Mouse (Mus musculus) liver, postnatal 0 days (tissue): ENCODE results near the gene Sowahb.

ENCODE experiments used
- CTCF ChIP-seq: sonication (generic); IDR thresholded peaks from 2 replicates; pipeline ENCODE4 v1.5.1; 2016; ENCODE audit warnings: antibody characterized with exemption, low read depth
- EP300 ChIP-seq: IDR thresholded peaks from 2 replicates; pipeline ENCODE4 v1.6.1; 2016; ENCODE audit warnings: antibody characterized with exemption, low read depth, mild to moderate bottlenecking

DNA sequence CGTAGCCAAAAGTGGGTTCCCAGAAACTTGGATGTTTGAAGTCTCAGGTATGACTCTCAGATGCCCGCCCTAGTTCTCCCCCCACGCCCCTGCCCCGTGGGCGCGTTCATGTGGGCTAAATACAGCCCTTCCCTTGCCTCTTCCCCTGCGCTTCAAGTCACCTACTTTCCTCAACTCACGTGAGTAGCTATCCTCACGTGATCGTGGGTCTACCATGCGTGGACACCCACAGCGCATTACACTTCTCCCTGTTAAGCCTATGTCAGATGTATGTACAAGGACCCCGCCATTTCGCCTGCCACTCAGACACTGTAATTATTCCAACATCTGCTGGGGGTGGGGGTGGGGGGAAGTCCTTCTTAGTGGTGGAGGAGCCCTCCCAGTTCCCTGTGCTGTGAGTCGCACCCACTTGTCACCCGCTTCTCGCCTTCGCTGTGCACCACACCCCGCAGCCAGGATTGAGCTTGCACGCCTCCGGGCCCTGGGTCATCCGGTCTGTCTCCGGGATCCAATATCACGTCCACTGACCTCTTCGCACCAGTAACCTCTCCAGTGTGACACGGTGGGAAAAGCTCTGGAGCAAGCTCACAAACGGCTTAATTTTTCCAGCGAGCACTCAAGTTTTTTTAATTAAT, 47.4 kb upstream of the Sowahb start:
- TF ChIP-seq CTCF (no peak), EP300 (no peak)
